8 mouse cellular contexts compared by ENCODE assay signal in the genomic region with DNA sequence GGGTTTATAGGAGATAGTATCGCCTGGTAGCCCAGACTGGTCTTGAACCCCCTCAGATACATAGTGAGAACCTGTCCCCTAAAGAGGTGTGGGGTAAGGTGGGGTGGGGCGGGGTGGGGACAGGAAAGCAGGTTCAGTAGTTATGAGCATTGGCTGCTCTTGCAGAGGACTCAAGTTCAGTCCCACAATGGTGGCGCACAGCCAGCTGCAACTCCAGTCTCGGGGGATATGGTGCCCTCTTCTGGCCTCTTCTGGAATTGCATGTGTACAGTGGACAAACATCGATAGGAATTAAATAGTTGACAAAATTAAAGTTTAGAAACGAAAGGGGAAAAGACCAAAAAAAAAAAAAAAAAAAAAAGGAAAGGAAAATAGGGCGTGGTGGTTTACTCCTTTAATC. TPM values are rescaled to one million over a fixed set of nuclear protein-coding genes. Genes with fewer than 3 reads are reported as not detected.
DNase-seq lines count a peak whose midpoint lies in the region; ATAC-seq and TF ChIP-seq lines count a peak whose summit lies in the region.

No protein-coding gene starts in this region.

- no peak overlapping the region for H3K9ac ChIP-seq in midbrain, embryonic 11.5 days (ENCODE audit: low read length)
- no peak overlapping the region for H3K9ac ChIP-seq in midbrain, embryonic 15.5 days
- H3K9ac ChIP-seq in forebrain, embryonic 13.5 days, result no peak overlapping the region
- H3K9ac ChIP-seq in liver, embryonic 11.5 days (ENCODE audit: low read depth, low read length), result no peak overlapping the region

- TF ChIP-seq CTCF in brain, embryonic 14.5 days (IDR thresholded peaks at IDR 0.05; ENCODE audit: borderline replicate concordance, extremely low read depth, insufficient read depth, insufficient read length), result peak; percentile 74

- peaks cover 13% of the 10 kb centered on the region for H3K4me1 ChIP-seq in midbrain, embryonic 11.5 days (ENCODE audit: control insufficient read depth, insufficient read depth, low read length)
- peaks cover 6% of the 10 kb centered on the region for H3K4me1 ChIP-seq in midbrain, embryonic 15.5 days
- peaks cover 22% of the 10 kb centered on the region for H3K4me1 ChIP-seq in forebrain, embryonic 13.5 days
- H3K4me1 ChIP-seq in liver, embryonic 11.5 days (replicated peaks; ENCODE audit: control insufficient read depth, insufficient read depth, low read length), result peaks cover 3% of the 10 kb centered on the region

- no peak for ATAC-seq in midbrain, embryonic 11.5 days (ENCODE audit: low FRiP score)
- no peak for ATAC-seq in midbrain, embryonic 15.5 days (replicated peaks)
- no peak for ATAC-seq in forebrain, embryonic 13.5 days
- no peak for ATAC-seq in liver, embryonic 11.5 days (replicated peaks; ENCODE audit: low FRiP score)

- H3K9me3 ChIP-seq in midbrain, embryonic 11.5 days (ENCODE audit: control insufficient read depth, low read length), result 0 out of 2 replicates have a peak, but pooled peaks cover 1% of the 10 kb centered on the region
- H3K9me3 ChIP-seq in midbrain, embryonic 15.5 days, result no peaks in the 10 kb centered on the region
- no peaks in the 10 kb centered on the region for H3K9me3 ChIP-seq in forebrain, embryonic 13.5 days (replicated peaks)
- peaks cover 5% of the 10 kb centered on the region; the same call in 1 of the 2 replicates for H3K9me3 ChIP-seq in liver, embryonic 11.5 days (ENCODE audit: control insufficient read depth, low read length)

- no peak for TF ChIP-seq POLR2A in brain, embryonic 14.5 days (IDR thresholded peaks at IDR 0.05; ENCODE audit: borderline replicate concordance, extremely low read depth, insufficient read depth, insufficient read length, poor library complexity, severe bottlenecking)

- H3K27me3 ChIP-seq in midbrain, embryonic 11.5 days (ENCODE audit: control insufficient read depth, insufficient read depth, low read length), result 0 out of 2 replicates have a peak, but pooled peaks cover 2% of the 10 kb centered on the region
- no peaks in the 10 kb centered on the region for H3K27me3 ChIP-seq in midbrain, embryonic 15.5 days (replicated peaks)
- no peaks in the 10 kb centered on the region for H3K27me3 ChIP-seq in forebrain, embryonic 13.5 days
- no peaks in the 10 kb centered on the region for H3K27me3 ChIP-seq in liver, embryonic 11.5 days (replicated peaks; ENCODE audit: control insufficient read depth, insufficient read depth, low read length)

- peak; percentile 92 for DNase-seq in midbrain, embryonic 11.5 days (ENCODE audit: low spot score, missing footprints)
- DNase-seq in brain, embryonic 14.5 days (ENCODE audit: low read depth), result peak; percentile 83
- peak; percentile 89 for DNase-seq in kidney, adult 9 months
- DNase-seq in liver, embryonic 11.5 days (ENCODE audit: low spot score), result peak; percentile 70
- DNase-seq in retina, embryonic 14.5 days (ENCODE audit: low spot score), result peak; percentile 72
- DNase-seq in thymus, postnatal 4 days, result peak; percentile 89

- no peak overlapping the region for H3K27ac ChIP-seq in midbrain, embryonic 11.5 days (ENCODE audit: low read depth, low read length)
- no peak overlapping the region for H3K27ac ChIP-seq in midbrain, embryonic 15.5 days
- H3K27ac ChIP-seq in forebrain, embryonic 13.5 days, result peak overlapping the region; percentile 78; the same call in 1 of the 2 replicates
- no peak overlapping the region for H3K27ac ChIP-seq in liver, embryonic 11.5 days (ENCODE audit: low read depth, low read length)

- H3K4me2 ChIP-seq in midbrain, embryonic 11.5 days, result no peak overlapping the region
- no peak overlapping the region for H3K4me2 ChIP-seq in midbrain, embryonic 15.5 days
- no peak overlapping the region for H3K4me2 ChIP-seq in forebrain, embryonic 13.5 days
- H3K4me2 ChIP-seq in liver, embryonic 11.5 days, result no peak overlapping the region

- no peak overlapping the region for H3K4me3 ChIP-seq in midbrain, embryonic 11.5 days (ENCODE audit: low read depth, low read length)
- no peak overlapping the region for H3K4me3 ChIP-seq in midbrain, embryonic 15.5 days
- no peak overlapping the region for H3K4me3 ChIP-seq in forebrain, embryonic 13.5 days
- H3K4me3 ChIP-seq in liver, embryonic 11.5 days (ENCODE audit: low read depth, low read length), result no peak overlapping the region

- no peaks in the 10 kb centered on the region for H3K36me3 ChIP-seq in midbrain, embryonic 11.5 days (ENCODE audit: control insufficient read depth, insufficient read depth, low read length)
- no peaks in the 10 kb centered on the region for H3K36me3 ChIP-seq in midbrain, embryonic 15.5 days (replicated peaks)
- no peaks in the 10 kb centered on the region for H3K36me3 ChIP-seq in forebrain, embryonic 13.5 days (ENCODE audit: poor library complexity, severe bottlenecking)
- H3K36me3 ChIP-seq in liver, embryonic 11.5 days (ENCODE audit: control insufficient read depth, insufficient read depth, low read length), result no peaks in the 10 kb centered on the region

- 52% methylated on average over 7 of the region's 7 CpGs for WGBS in midbrain, embryonic 11.5 days
- 54% methylated on average over 7 of the region's 7 CpGs for WGBS in midbrain, embryonic 15.5 days
- WGBS in forebrain, embryonic 13.5 days, result 51% methylated on average over 7 of the region's 7 CpGs
- WGBS in liver, embryonic 11.5 days, result 42% methylated on average over 7 of the region's 7 CpGs

RNA-seq across cellular contexts. Expression of gene Gins2, which starts 10.4 kb away (rescaled TPM):
- 113 and 120 TPM in 2 replicates for polyA plus RNA-seq in midbrain, embryonic 11.5 days (2014; fragmentation: Nextera tagmentation; extraction: Ambion mirVana)
- polyA plus RNA-seq in midbrain, embryonic 15.5 days (2015; fragmentation: Nextera tagmentation; extraction: Ambion mirVana), result 15.3 and 16.5 TPM in 2 replicates
- polyA plus RNA-seq in brain, embryonic 14.5 days (2012; rRNA removed), result 22.9 and 37.8 TPM in 2 replicates
- 66.9 and 79.8 TPM in 2 replicates for polyA plus RNA-seq in forebrain, embryonic 13.5 days (2015; fragmentation: Nextera tagmentation; extraction: Ambion mirVana)
- polyA plus RNA-seq in liver, embryonic 11.5 days (2014; fragmentation: Nextera tagmentation; extraction: Ambion mirVana), result 125 and 127 TPM in 2 replicates

RNA-seq across cellular contexts. Expression of gene 1190005I06Rik, which starts 47.9 kb away (rescaled TPM):
- 2.9 and 4.4 TPM in 2 replicates for polyA plus RNA-seq in midbrain, embryonic 11.5 days (2014; fragmentation: Nextera tagmentation; extraction: Ambion mirVana)
- 18.1 and 20.1 TPM in 2 replicates for polyA plus RNA-seq in midbrain, embryonic 15.5 days (2015; fragmentation: Nextera tagmentation; extraction: Ambion mirVana)
- 6.0 and 7.4 TPM in 2 replicates for polyA plus RNA-seq in brain, embryonic 14.5 days (2012; rRNA removed)
- polyA plus RNA-seq in forebrain, embryonic 13.5 days (2015; fragmentation: Nextera tagmentation; extraction: Ambion mirVana), result 3.7 and 4.5 TPM in 2 replicates
- polyA plus RNA-seq in liver, embryonic 11.5 days (2014; fragmentation: Nextera tagmentation; extraction: Ambion mirVana), result 1.6 and 4.1 TPM in 2 replicates
